Mouse (Mus musculus): ENCODE data around the gene Dnttip2. TPM values are rescaled to one million over a fixed set of nuclear protein-coding genes. Genes with fewer than 3 reads are reported as not detected.
"Not testable (repeated sequence)": the region's sequence is repeated elsewhere in the genome, so short reads cannot be mapped to it uniquely, and the experiment has no call there.

The Dnttip2 gene
- total RNA-seq, 2 experiments from 2014 or later, result 25.3 to 30.1 TPM

GRCm38 (mm10) chr3:122289344-122289743 is 15.2 kb downstream of the Dnttip2 start:
- not testable (repeated sequence) for DNase-seq

- DNase-seq, result peak; percentile 49 to 82
Measured at GRCm38 (mm10) chr3:122290696-122291095, 16.5 kb downstream of the Dnttip2 start.

- peak; percentile 48 to 58 for DNase-seq
Measured at GRCm38 (mm10) chr3:122291828-122292227, 17.6 kb downstream of the Dnttip2 start.

GRCm38 (mm10) chr3:122292300-122293222 is 18.4 kb downstream of the Dnttip2 start:
- peak; percentile 94 to 99 for DNase-seq

- DNase-seq, result peak in 1 of 2 experiments; percentile 92
Measured at GRCm38 (mm10) chr3:122293223-122293953, 19.2 kb downstream of the Dnttip2 start.

GRCm38 (mm10) chr3:122293954-122294850 is 20.0 kb downstream of the Dnttip2 start, which contains the start of gene Bcar3:
Gene Bcar3 (plus strand): TSS chr3:122294136.
- DNase-seq, result peak; percentile 95

- peak; percentile 64 for DNase-seq
Measured at GRCm38 (mm10) chr3:122295511-122295910, 21.3 kb downstream of the Dnttip2 start.

- DNase-seq, result peak; percentile 28 to 43
Measured at GRCm38 (mm10) chr3:122296979-122297378, 22.8 kb downstream of the Dnttip2 start.

- peak; percentile 42 to 73 for DNase-seq
Measured at GRCm38 (mm10) chr3:122300983-122301919, 27.1 kb downstream of the Dnttip2 start.

GRCm38 (mm10) chr3:122304560-122304959 is 30.4 kb downstream of the Dnttip2 start:
- no peak for DNase-seq

- DNase-seq, result no peak
Measured at GRCm38 (mm10) chr3:122307894-122308671, 33.9 kb downstream of the Dnttip2 start.

GRCm38 (mm10) chr3:122308981-122309380 is 34.8 kb downstream of the Dnttip2 start:
- no peak for DNase-seq

GRCm38 (mm10) chr3:122312078-122312477 is 37.9 kb downstream of the Dnttip2 start:
- peak; percentile 74 to 96 for DNase-seq

- DNase-seq, result peak; percentile 30 to 54
Measured at GRCm38 (mm10) chr3:122312936-122313629, 38.9 kb downstream of the Dnttip2 start.

GRCm38 (mm10) chr3:122313936-122314335 is 39.7 kb downstream of the Dnttip2 start:
- DNase-seq, result no peak

- no peak for DNase-seq
Measured at GRCm38 (mm10) chr3:122316621-122317020, 42.4 kb downstream of the Dnttip2 start.

- no peak for DNase-seq
Measured at GRCm38 (mm10) chr3:122317339-122317738, 43.2 kb downstream of the Dnttip2 start.

- DNase-seq, result no peak
Measured at GRCm38 (mm10) chr3:122322226-122322625, 48.0 kb downstream of the Dnttip2 start.

GRCm38 (mm10) chr3:122323841-122324240 is 49.7 kb downstream of the Dnttip2 start:
- DNase-seq, result no peak
